Mouse (Mus musculus) macrophage (primary cell): ENCODE measurements around the gene Inhbe. TPM values are rescaled to one million over a fixed set of nuclear protein-coding genes. Genes with fewer than 3 reads are reported as not detected.
A peak's percentile ranks its signal among the peaks of the same experiment; 100 is the strongest.

ENCODE experiments used
- H3K27ac ChIP-seq: fragments of 350-480 bp; formaldehyde crosslinking; 2 replicates; pipeline ENCODE4 v1.9.0; 2021
- H3K36me3 ChIP-seq: fragments of 350-480 bp; formaldehyde crosslinking; 2 replicates; pipeline ENCODE4 v1.9.0; 2021; ENCODE audit errors: inconsistent target
- H3K4me3 ChIP-seq: fragments of 350-480 bp; formaldehyde crosslinking; 2 replicates; pipeline ENCODE4 v1.9.0; 2021; ENCODE audit errors: inconsistent target
- H3K79me2 ChIP-seq: fragments of 350-480 bp; formaldehyde crosslinking; 2 replicates; pipeline ENCODE4 v1.9.0; 2021; ENCODE audit errors: inconsistent target
- WGBS: methylation state at CpG from one replicate; pipeline ENCODE4 v1.1.7; 2026; ENCODE audit warnings: inconsistent platforms; ENCODE audit not compliant: missing documents; 5-methylcytosine and 5-hydroxymethylcytosine counted together
- polyA plus RNA-seq: library from polyadenylated mRNA; stranded (reverse); fragments of 250-400 nt; gene quantifications from 3 replicates; pipeline ENCODE4 v1.2.4, GENCODE M21; 2018; ENCODE audit warnings: inconsistent platforms
- total RNA-seq, 78 experiments: library from RNA; depleted of rRNA; stranded (reverse); fragments of 250-400 nt; gene quantifications; 1 replicate in 9 of 78; 2 replicates in 24 of 78; 3 replicates in 43 of 78; 4 replicates in 2 of 78; pipeline ENCODE4 v1.2.4; 2018; ENCODE audit warnings: inconsistent platforms in 56 of 78

The Inhbe gene
- not detected for total RNA-seq (2018; cell fraction: chromatin; rRNA removed)
- not detected for total RNA-seq (2018; cell fraction: cytosol; rRNA removed)
- total RNA-seq (2018; cell fraction: nucleus; rRNA removed) = under 1 TPM in 1 of 26 experiments, not detected in 25; 0.17 TPM
- polyA plus RNA-seq = not detected in 3 replicates

DNA sequence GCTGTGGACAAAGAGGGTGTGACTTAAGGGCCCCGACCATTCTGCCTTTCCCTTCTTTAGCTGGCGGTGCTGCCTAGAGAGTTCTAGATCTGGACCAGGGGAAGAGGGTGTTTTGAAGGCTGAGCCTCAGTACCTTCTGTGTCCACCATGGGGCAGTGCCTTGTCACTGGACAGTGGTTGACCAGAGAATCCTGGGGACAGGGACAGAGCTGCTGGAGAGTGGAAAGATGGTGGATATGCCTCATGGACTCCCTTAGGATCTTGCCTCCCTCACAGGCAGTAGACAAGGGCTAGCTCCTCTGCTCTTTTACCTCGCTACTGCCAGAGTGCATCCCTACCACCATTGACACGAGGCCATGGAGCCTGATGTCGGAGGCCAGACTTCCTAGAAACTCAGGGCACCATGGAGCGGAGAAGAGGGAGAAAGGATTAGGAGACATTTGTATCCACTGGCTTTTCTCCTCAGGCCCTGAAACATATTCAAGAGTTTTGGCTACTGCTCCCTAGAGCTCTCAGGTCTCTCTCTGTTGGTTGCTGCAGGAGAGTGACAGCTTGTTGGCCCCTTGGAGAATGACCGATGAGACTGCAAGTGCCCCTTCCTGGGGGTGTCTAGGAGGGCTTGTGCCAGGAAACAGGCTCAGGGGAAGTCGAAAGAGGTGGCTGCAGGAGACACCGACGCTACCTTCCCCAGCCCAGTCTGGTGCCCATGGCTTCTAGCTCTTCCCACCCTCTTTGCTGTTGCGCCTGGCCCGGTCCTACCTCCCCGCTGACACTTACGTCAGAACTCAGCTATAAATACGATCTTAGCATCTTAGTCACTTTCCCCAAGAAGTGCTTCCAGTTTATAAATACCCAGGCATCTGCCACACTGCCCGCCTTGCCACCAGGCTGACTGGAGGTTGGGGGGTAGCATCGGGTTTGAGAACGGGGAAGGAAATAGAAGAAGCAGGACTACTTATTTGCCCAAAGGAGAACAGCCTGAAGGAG, at the start of gene Inhbe:
Inhbe (minus strand) TSS at position 503 of the 987 bp plus-strand sequence.
- Histone ChIP-seq H3K27ac (peak within 1 kb of the TSS; percentile 54), H3K79me2 (no peaks in the 10 kb centered on the region), H3K36me3 (no peaks in the 10 kb centered on the region), H3K4me3 (no peak within 1 kb of the TSS)
- WGBS = 28% methylated on average over 17 of the region's 18 CpGs

DNA sequence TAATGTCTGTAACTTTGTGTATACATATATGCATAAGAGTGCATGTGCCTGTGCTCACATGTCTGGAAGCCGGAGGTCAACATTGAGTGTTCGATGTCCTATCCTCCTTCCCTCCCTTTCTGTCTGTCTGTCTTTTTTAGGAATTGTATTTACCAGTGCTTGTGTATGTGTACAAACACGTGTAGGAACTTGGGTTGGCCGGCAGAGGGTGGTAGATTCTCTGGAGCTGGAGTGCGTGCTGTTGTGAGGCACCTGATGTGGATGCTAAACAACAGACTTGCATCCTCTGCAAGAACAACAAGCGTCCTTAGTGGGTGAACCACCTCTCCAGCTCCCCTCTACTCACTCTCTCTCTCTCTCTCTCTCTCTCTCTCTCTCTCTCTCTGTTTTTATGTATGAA, 37.6 kb upstream of the Inhbe start:
- H3K4me3 ChIP-seq = no peak overlapping the region
- H3K79me2 ChIP-seq = peaks cover 50% of the 10 kb centered on the region
- H3K36me3 ChIP-seq = peaks cover 20% of the 10 kb centered on the region
- 91% methylated on average over 6 of the region's 6 CpGs for WGBS
- no peak overlapping the region for H3K27ac ChIP-seq

DNA sequence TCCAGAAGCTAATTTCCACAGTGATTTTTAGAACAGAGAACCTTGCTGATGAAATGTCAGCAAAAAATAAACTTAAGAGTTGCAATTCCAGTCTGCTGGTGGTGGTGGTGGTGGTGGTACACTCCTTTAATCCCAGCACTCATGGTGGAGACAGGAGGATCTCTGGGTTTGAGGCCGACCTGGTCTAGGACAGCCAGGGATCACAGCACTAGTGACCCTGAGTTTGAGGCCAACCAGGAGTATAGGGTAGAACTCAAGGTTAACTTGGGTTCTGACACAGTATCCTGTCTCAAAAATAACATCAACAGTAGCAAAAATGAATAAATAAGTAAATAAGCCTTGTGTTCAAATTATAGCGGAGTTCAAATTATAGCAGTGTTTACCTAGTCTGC, 27.5 kb upstream of the Inhbe start:
- H3K36me3 ChIP-seq = no peaks in the 10 kb centered on the region
- peaks cover 57% of the 10 kb centered on the region for H3K79me2 ChIP-seq
- 76% methylated on average over 2 of the region's 2 CpGs for WGBS
- H3K27ac ChIP-seq = no peak overlapping the region
- peak overlapping the region; percentile 55 for H3K4me3 ChIP-seq

DNA sequence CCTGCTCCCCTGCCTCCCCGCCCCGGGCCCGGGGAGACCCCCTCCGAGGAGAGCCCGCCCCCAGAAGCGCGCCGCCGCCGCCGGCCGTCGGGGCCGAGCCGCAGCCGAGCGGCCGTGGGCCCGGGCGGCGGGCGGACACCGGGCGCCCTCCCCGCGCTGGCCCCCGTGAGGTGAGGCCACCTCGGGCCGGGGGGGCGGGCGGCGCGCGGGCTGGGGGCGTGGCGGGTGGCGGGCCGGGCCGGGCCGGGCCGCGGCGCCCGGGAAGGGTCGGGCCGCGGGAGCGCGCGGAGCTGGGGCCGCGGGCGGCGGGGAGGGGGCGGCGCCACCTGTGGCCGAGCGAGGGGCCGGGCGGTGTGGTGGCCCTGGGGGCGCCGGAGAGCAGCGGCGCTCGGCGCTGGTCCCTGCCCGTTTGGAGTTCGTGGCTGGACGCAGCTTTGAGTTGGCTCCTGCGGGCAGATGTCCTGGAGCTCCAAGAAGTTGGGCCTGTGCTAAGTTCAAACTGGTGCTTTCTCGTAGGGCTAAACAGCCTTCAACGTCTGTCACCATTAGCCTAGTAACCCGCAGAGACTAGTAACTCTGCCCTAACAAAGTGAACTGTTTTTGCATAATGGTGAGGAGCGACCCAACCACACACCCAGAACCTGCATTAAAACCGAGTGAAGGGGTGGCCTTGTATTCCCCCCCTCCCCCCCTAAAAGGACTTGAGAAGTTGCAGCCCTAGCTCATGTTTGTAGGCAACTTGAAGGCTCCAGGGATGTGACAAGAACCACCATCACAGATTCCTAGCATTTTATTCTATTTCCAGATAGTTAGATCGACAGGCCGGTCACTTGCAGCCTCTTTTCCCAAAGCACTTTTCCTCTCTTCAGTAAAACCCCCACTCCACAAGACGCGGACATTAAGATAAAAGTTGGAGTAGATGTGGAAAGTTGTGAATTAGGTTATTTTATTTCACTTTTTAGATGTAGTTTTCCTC, 26.8 kb upstream of the Inhbe start:
- H3K79me2 ChIP-seq = peaks cover 51% of the 10 kb centered on the region
- H3K27ac ChIP-seq = peak overlapping the region; percentile 35
- H3K4me3 ChIP-seq = peak overlapping the region; percentile 55
- WGBS = 2% methylated on average over 32 of the region's 79 CpGs
- no peaks in the 10 kb centered on the region for H3K36me3 ChIP-seq

DNA sequence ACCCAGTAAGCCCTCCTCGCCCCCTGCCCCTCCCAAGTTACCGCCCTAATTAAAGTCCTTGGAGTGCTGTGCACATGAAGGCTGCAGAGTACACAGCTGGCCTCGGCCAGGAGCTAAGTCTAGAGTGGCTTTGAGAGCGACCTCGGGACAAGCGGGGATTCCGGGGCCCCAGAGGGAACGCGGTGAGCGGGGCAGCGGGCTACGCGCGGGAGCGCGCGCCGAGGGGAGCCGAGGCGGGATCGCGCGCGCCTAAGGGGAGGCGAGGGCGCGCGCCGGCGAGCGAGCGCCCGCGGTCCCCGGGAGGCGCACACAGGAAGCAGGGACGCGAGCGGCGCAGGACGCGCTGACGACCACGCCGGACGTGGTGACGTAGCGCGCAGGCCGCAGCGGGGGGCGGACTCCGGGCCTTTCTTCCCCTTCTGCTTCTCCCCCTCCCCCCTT, 26.1 kb upstream of the Inhbe start, which contains the start of gene R3hdm2:
R3hdm2 (plus strand) TSS at position 77 of the 441 bp plus-strand sequence.
- Histone ChIP-seq H3K4me3 (peak within 1 kb of the TSS; percentile 63), H3K79me2 (peaks cover 43% of the 10 kb centered on the region), H3K27ac (peak within 1 kb of the TSS; percentile 50), H3K36me3 (no peaks in the 10 kb centered on the region)
- WGBS = under 1% methylated on average over 16 of the region's 53 CpGs

DNA sequence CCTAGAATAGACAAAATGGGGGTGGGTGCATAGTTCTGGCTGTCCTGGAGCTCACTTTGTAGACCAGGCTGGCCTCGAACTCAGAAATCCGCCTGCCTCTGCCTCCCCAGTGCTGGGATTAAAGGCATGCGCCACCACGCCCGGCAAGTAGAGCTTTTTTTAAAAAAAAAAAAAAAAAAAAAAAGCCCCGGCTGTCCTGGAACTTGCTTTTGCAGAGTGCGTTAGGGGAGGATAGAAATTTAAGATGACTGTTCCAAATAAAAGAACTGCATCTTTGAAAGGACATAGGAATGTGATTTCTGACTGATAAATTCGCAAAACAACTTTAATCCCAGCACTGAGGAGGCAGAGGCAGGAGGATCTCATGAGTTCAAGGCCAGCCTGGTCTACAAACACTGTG, 25.4 kb upstream of the Inhbe start:
- H3K79me2 ChIP-seq = peaks cover 36% of the 10 kb centered on the region
- 82% methylated on average over 8 of the region's 8 CpGs for WGBS
- peak overlapping the region; percentile 50; the same call in 1 of the 2 replicates for H3K27ac ChIP-seq
- peak overlapping the region; percentile 63 for H3K4me3 ChIP-seq
- no peaks in the 10 kb centered on the region for H3K36me3 ChIP-seq

DNA sequence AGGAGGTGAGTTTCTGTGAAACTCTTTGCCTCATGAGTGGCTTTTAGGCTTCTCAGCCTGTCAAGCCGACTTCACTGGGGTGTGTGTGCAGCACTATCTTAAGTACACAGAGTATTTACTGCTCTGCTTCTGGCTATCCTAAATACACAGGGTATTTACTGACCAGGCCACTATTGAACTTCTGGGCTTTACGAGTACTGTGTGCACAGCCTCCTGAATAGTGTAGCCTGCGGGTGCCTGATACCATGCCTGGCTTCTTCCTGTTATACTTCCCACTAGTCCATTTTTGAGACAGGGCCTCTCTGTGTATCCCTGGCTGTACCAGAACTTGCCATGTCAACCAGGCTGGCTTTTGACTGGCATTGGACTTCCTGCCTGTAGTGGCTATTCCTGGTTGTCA, 23.5 kb upstream of the Inhbe start:
- Histone ChIP-seq H3K79me2 (peaks cover 17% of the 10 kb centered on the region), H3K36me3 (no peaks in the 10 kb centered on the region), H3K4me3 (no peak overlapping the region), H3K27ac (no peak overlapping the region)
- 86% methylated on average over 3 of the region's 3 CpGs for WGBS

DNA sequence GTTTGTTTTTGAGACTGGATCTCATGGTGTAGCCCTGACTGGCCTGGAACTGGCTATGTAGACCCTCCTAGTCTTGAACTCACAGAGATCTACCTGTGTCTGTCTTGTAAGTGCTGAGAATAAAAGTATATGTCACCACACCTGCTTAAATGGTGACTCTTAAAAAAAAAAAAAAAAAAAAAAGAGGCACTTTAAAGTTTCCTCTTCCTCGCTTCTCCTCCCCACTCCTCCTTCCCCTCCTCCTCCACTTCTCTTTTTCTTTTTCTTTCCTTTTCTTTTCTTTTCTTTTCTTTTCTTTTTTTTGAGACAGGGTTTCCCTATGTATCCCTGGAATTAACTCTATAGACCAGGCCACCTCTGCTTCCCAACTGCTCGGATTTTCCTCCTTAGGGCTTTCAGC, 16.8 kb upstream of the Inhbe start:
- 88% methylated on average over 2 of the region's 2 CpGs for WGBS
- H3K4me3 ChIP-seq = no peak overlapping the region
- H3K79me2 ChIP-seq = no peaks in the 10 kb centered on the region
- no peak overlapping the region for H3K27ac ChIP-seq
- no peaks in the 10 kb centered on the region for H3K36me3 ChIP-seq

DNA sequence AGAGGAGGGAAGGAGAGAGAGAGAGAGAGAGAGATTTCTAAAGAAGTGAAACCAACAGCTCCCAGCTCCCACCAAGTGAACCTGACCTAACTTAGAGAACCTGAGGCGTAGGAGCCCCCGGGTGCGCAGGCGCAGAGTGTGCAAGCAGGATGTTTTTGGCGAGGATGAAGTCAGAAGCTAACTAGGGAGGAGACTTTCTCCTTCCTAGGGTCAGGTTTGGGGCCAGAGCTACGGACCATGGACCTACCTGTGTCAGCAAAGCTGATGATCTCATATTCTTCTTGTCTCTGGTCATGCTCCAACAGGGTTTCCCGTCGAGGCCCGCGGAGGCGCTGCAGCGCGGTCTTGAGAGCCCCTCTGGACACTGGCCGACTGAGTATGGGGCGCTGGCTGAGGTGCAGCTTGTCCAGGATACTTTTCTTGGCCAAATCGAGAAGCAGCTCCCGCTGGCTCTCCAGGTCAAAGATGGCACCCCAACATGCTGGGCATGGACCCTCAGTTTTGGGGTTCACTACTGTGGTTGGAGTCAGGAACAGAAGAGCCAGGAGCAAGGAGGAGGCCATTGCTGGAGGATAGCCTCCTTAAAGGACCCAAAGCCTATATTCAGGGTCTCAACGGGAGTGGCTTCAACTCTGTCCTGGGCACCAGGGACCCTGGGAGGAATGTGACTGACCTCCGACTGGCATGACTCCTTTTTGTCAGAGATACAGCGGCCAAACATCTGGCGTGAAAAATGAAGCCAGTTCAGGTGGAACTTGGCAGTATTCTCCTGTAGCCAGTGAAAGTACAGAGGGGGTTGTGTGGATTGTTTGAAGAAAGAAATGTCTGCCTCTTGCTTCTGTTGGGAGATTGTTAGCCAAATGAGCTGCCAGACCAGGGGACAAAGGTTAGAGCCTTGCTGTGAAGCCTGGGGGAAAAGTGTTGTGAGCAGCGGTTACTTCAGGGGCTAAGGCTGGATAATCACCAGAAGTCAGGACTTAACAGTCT, 15.9 kb upstream of the Inhbe start, which contains the start of gene Inhbc:
Inhbc (minus strand) TSS at position 598 of the 987 bp plus-strand sequence.
- Histone ChIP-seq H3K36me3 (no peaks in the 10 kb centered on the region), H3K4me3 (no peak within 1 kb of the TSS), H3K27ac (no peak within 1 kb of the TSS), H3K79me2 (no peaks in the 10 kb centered on the region)
- 93% methylated on average over 22 of the region's 22 CpGs for WGBS

DNA sequence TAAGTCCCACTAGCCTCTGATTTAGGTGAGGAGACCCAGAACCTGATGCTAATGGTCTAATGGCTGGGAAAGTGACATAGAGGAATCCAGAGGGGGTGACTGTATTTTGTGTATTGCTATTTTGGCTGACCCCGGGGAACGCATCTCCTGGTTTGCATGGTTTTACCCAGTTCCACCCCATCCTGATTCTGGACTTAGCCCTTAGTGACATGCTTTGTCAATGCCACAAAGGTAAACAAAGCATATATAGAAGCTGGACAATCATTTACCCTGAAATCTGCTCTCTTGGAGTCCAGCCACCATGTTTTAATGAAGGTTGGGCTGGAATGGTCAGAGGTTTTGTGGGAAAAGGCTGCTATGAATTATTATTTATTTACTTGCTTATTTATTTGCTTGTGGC, 14.1 kb upstream of the Inhbe start:
- Histone ChIP-seq H3K27ac (no peak overlapping the region), H3K4me3 (no peak overlapping the region), H3K36me3 (no peaks in the 10 kb centered on the region), H3K79me2 (no peaks in the 10 kb centered on the region)
- WGBS = 90% methylated on average over 2 of the region's 2 CpGs

DNA sequence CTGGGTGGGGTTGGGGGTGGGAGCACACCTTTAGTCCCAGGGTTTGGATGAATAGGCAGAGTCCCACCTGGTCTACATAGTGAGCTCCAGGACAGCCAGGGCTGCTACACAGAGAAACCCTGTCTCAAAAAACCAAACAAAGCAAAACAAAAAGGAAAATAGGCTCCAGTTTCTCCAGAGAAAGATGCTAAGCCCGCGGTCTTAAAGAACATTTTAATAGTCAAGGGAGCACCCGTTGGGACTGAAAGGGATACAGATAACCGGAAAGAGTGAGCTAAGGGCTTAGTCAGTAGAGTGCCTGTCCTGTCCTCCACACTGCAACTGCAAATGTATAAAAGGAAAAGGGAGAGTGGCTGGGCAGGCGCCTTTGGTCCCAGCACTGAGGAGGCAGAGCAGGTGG, 12.9 kb upstream of the Inhbe start:
- H3K79me2 ChIP-seq = no peaks in the 10 kb centered on the region
- H3K27ac ChIP-seq = no peak overlapping the region
- 94% methylated on average over 5 of the region's 5 CpGs for WGBS
- H3K4me3 ChIP-seq = no peak overlapping the region
- no peaks in the 10 kb centered on the region for H3K36me3 ChIP-seq

DNA sequence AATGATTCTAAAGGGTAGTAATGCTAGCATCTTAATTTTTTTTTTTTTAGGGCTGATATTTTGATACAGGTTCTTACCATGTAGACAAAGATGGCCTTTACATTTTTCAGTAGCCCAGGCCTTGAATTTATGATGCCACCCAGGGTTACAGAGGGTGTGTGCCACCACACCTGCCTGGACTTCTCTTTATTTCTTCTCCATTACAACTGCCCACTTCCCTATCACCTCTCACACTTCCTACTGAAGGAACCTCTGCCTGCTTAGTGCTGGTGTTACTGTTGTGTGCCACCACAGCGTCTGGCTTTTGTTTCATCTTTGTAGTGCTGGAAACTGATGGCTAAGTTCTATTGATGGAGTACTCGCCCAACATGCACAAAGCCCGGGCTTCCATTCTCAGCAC, 6.5 kb upstream of the Inhbe start:
- H3K4me3 ChIP-seq = no peak overlapping the region
- WGBS = 49% methylated on average over 3 of the region's 3 CpGs
- H3K27ac ChIP-seq = no peak overlapping the region
- H3K36me3 ChIP-seq = no peaks in the 10 kb centered on the region
- no peaks in the 10 kb centered on the region for H3K79me2 ChIP-seq

DNA sequence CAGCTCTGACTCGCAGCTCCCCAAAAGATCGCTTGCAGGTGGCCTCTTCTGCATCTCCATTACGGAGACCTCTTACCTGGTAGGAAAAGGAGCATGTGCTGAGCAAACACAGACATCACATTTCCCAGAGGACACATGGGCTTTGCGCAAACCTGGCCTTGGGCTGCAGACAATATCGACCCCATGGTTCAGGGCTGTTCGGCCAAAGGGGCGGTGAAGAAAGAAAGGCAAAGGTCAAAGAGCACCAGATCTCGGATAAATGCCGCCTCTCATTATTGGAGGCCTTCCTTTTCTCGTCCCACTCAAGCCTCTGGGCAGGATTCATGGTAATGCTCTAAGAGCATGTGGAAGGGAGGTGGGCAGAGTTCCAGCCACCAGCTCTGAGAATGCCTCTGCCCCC, 1.1 kb upstream of the Inhbe start:
- WGBS = 96% methylated on average over 10 of the region's 10 CpGs
- no peaks in the 10 kb centered on the region for H3K79me2 ChIP-seq
- H3K27ac ChIP-seq = peak overlapping the region; percentile 54; the same call in 1 of the 2 replicates
- no peaks in the 10 kb centered on the region for H3K36me3 ChIP-seq
- no peak overlapping the region for H3K4me3 ChIP-seq
